Mouse (Mus musculus): ENCODE data around the gene Bag5. TPM values are rescaled to one million over a fixed set of nuclear protein-coding genes. Genes with fewer than 3 reads are reported as not detected.

The Bag5 gene
- polyA plus RNA-seq, 1 experiment from 2014 or later: 14.1 TPM

- no peaks in the 10 kb centered on the region for H3K9me3 ChIP-seq (replicated peaks; ENCODE audit: control insufficient read depth, low read length)
- peaks cover 18% of the 10 kb centered on the region for H3K27me3 ChIP-seq (ENCODE audit: control insufficient read depth, insufficient read depth, low read depth, low read length)
- peak overlapping the region; percentile 81 for H3K9ac ChIP-seq (ENCODE audit: low read depth, low read length)
- 21% methylated on average over 5 of the region's 5 CpGs for WGBS (ENCODE audit: insufficient replicate concordance)
- H3K4me3 ChIP-seq (ENCODE audit: low read depth, low read length): peak overlapping the region; percentile 87
- peak; percentile 9 for ATAC-seq (ENCODE audit: low read depth)
- peak overlapping the region; percentile 88 for H3K27ac ChIP-seq (ENCODE audit: low read length)
- peak overlapping the region; percentile 86 for H3K4me2 ChIP-seq (ENCODE audit: low read depth, low read length)
- H3K4me1 ChIP-seq (ENCODE audit: control insufficient read depth, low read depth, low read length): peaks cover 19% of the 10 kb centered on the region
- H3K36me3 ChIP-seq (ENCODE audit: control insufficient read depth, insufficient read depth): no peaks in the 10 kb centered on the region
Observed at GRCm38 (mm10) chr12:111677421-111677820, 35.6 kb downstream of the Bag5 start.

GRCm38 (mm10) chr12:111675797-111676580 lies 37.1 kb downstream of the Bag5 start:
- H3K27me3 ChIP-seq (ENCODE audit: control insufficient read depth, insufficient read depth, low read depth, low read length): peaks cover 32% of the 10 kb centered on the region
- no peaks in the 10 kb centered on the region for H3K36me3 ChIP-seq (ENCODE audit: control insufficient read depth, insufficient read depth)
- no peak overlapping the region for H3K27ac ChIP-seq (ENCODE audit: low read length)
- H3K9me3 ChIP-seq (replicated peaks; ENCODE audit: control insufficient read depth, low read length): no peaks in the 10 kb centered on the region
- H3K4me1 ChIP-seq (ENCODE audit: control insufficient read depth, low read depth, low read length): peaks cover 27% of the 10 kb centered on the region
- no peak overlapping the region for H3K9ac ChIP-seq (ENCODE audit: low read depth, low read length)
- 52% methylated on average over 6 of the region's 6 CpGs for WGBS (ENCODE audit: insufficient replicate concordance)
- no peak overlapping the region for H3K4me3 ChIP-seq (ENCODE audit: low read depth, low read length)
- no peak overlapping the region for H3K4me2 ChIP-seq (ENCODE audit: low read depth, low read length)
- ATAC-seq (ENCODE audit: low read depth): no peak

- peaks cover 27% of the 10 kb centered on the region for H3K4me1 ChIP-seq (ENCODE audit: control insufficient read depth, low read depth, low read length)
- H3K4me2 ChIP-seq (ENCODE audit: low read depth, low read length): no peak overlapping the region
- no peaks in the 10 kb centered on the region for H3K9me3 ChIP-seq (replicated peaks; ENCODE audit: control insufficient read depth, low read length)
- no peak overlapping the region for H3K4me3 ChIP-seq (ENCODE audit: low read depth, low read length)
- H3K36me3 ChIP-seq (ENCODE audit: control insufficient read depth, insufficient read depth): no peaks in the 10 kb centered on the region
- no peak overlapping the region for H3K9ac ChIP-seq (ENCODE audit: low read depth, low read length)
- 13% methylated on average over 2 of the region's 2 CpGs for WGBS (ENCODE audit: insufficient replicate concordance)
- no peak for ATAC-seq (ENCODE audit: low read depth)
- peaks cover 43% of the 10 kb centered on the region for H3K27me3 ChIP-seq (ENCODE audit: control insufficient read depth, insufficient read depth, low read depth, low read length)
- H3K27ac ChIP-seq (ENCODE audit: low read length): no peak overlapping the region
Observed at GRCm38 (mm10) chr12:111674850-111675486, 38.1 kb downstream of the Bag5 start.

- Histone ChIP-seq H3K27ac (ENCODE audit: low read length) (no peak overlapping the region), H3K9ac (ENCODE audit: low read depth, low read length) (no peak overlapping the region), H3K27me3 (ENCODE audit: control insufficient read depth, insufficient read depth, low read depth, low read length) (peaks cover 54% of the 10 kb centered on the region), H3K4me1 (ENCODE audit: control insufficient read depth, low read depth, low read length) (peaks cover 22% of the 10 kb centered on the region), H3K36me3 (ENCODE audit: control insufficient read depth, insufficient read depth) (no peaks in the 10 kb centered on the region), H3K9me3 (replicated peaks; ENCODE audit: control insufficient read depth, low read length) (no peaks in the 10 kb centered on the region), H3K4me2 (ENCODE audit: low read depth, low read length) (peak overlapping the region; percentile 55), H3K4me3 (ENCODE audit: low read depth, low read length) (peak overlapping the region; percentile 51; the same call in 1 of the 2 replicates)
- 9% methylated on average over 12 of the region's 12 CpGs for WGBS (ENCODE audit: insufficient replicate concordance)
- no peak for ATAC-seq (ENCODE audit: low read depth)
Observed at GRCm38 (mm10) chr12:111672581-111672980, 40.5 kb downstream of the Bag5 start.

- 1% methylated on average over 31 of the region's 31 CpGs for WGBS (ENCODE audit: insufficient replicate concordance)
- H3K4me1 ChIP-seq (ENCODE audit: control insufficient read depth, low read depth, low read length): peaks cover 18% of the 10 kb centered on the region
- 0 out of 2 replicates have a peak, but pooled peaks have one; percentile 17 for ATAC-seq (ENCODE audit: low read depth)
- H3K36me3 ChIP-seq (ENCODE audit: control insufficient read depth, insufficient read depth): no peaks in the 10 kb centered on the region
- H3K9me3 ChIP-seq (replicated peaks; ENCODE audit: control insufficient read depth, low read length): no peaks in the 10 kb centered on the region
- peaks cover 54% of the 10 kb centered on the region for H3K27me3 ChIP-seq (ENCODE audit: control insufficient read depth, insufficient read depth, low read depth, low read length)
- no peak within 1 kb of the TSS for H3K27ac ChIP-seq (ENCODE audit: low read length)
- H3K4me3 ChIP-seq (ENCODE audit: low read depth, low read length): peak within 1 kb of the TSS; percentile 51
- peak within 1 kb of the TSS; percentile 55 for H3K4me2 ChIP-seq (ENCODE audit: low read depth, low read length)
- no peak within 1 kb of the TSS for H3K9ac ChIP-seq (ENCODE audit: low read depth, low read length)
Observed at GRCm38 (mm10) chr12:111672176-111672575, 40.9 kb downstream of the Bag5 start, which contains the start of gene Ckb. Gene Ckb (minus strand): TSS chr12:111672338.

- peaks cover 15% of the 10 kb centered on the region for H3K4me1 ChIP-seq (ENCODE audit: control insufficient read depth, low read depth, low read length)
- peaks cover 54% of the 10 kb centered on the region for H3K27me3 ChIP-seq (ENCODE audit: control insufficient read depth, insufficient read depth, low read depth, low read length)
- H3K4me3 ChIP-seq (ENCODE audit: low read depth, low read length): peak overlapping the region; percentile 51
- WGBS (ENCODE audit: insufficient replicate concordance): 2% methylated on average over 34 of the region's 34 CpGs
- H3K36me3 ChIP-seq (ENCODE audit: control insufficient read depth, insufficient read depth): no peaks in the 10 kb centered on the region
- H3K9me3 ChIP-seq (replicated peaks; ENCODE audit: control insufficient read depth, low read length): no peaks in the 10 kb centered on the region
- no peak for ATAC-seq (ENCODE audit: low read depth)
- H3K4me2 ChIP-seq (ENCODE audit: low read depth, low read length): peak overlapping the region; percentile 55
- H3K27ac ChIP-seq (ENCODE audit: low read length): no peak overlapping the region
- H3K9ac ChIP-seq (ENCODE audit: low read depth, low read length): no peak overlapping the region
Observed at GRCm38 (mm10) chr12:111671431-111671902, 41.6 kb downstream of the Bag5 start.

GRCm38 (mm10) chr12:111670976-111671375 lies 42.1 kb downstream of the Bag5 start:
- peaks cover 54% of the 10 kb centered on the region for H3K27me3 ChIP-seq (ENCODE audit: control insufficient read depth, insufficient read depth, low read depth, low read length)
- H3K27ac ChIP-seq (ENCODE audit: low read length): no peak overlapping the region
- peaks cover 15% of the 10 kb centered on the region for H3K4me1 ChIP-seq (ENCODE audit: control insufficient read depth, low read depth, low read length)

GRCm38 (mm10) chr12:111670371-111670971 lies 42.6 kb downstream of the Bag5 start:
- peak overlapping the region; percentile 55 for H3K4me2 ChIP-seq (ENCODE audit: low read depth, low read length)
- WGBS (ENCODE audit: insufficient replicate concordance): 14% methylated on average over 28 of the region's 29 CpGs
- H3K27ac ChIP-seq (ENCODE audit: low read length): no peak overlapping the region
- peaks cover 15% of the 10 kb centered on the region for H3K4me1 ChIP-seq (ENCODE audit: control insufficient read depth, low read depth, low read length)
- peaks cover 54% of the 10 kb centered on the region for H3K27me3 ChIP-seq (ENCODE audit: control insufficient read depth, insufficient read depth, low read depth, low read length)
- ATAC-seq (ENCODE audit: low read depth): no peak
- no peaks in the 10 kb centered on the region for H3K9me3 ChIP-seq (replicated peaks; ENCODE audit: control insufficient read depth, low read length)
- no peak overlapping the region for H3K9ac ChIP-seq (ENCODE audit: low read depth, low read length)
- peak overlapping the region; percentile 51 for H3K4me3 ChIP-seq (ENCODE audit: low read depth, low read length)
- no peaks in the 10 kb centered on the region for H3K36me3 ChIP-seq (ENCODE audit: control insufficient read depth, insufficient read depth)

More at GRCm38 (mm10) chr12:111670976-111671375, 42.1 kb downstream of the Bag5 start:
- Histone ChIP-seq H3K9ac (ENCODE audit: low read depth, low read length) (no peak overlapping the region), H3K4me3 (ENCODE audit: low read depth, low read length) (peak overlapping the region; percentile 51), H3K36me3 (ENCODE audit: control insufficient read depth, insufficient read depth) (no peaks in the 10 kb centered on the region), H3K4me2 (ENCODE audit: low read depth, low read length) (peak overlapping the region; percentile 55), H3K9me3 (replicated peaks; ENCODE audit: control insufficient read depth, low read length) (no peaks in the 10 kb centered on the region)
- no peak for ATAC-seq (ENCODE audit: low read depth)
- under 1% methylated on average over 35 of the region's 35 CpGs for WGBS (ENCODE audit: insufficient replicate concordance)

All from liver, embryonic 16.5 days (tissue).